Mouse (Mus musculus) small intestine, adult 2 months (tissue): ENCODE measurements around the gene Prss16. TPM values are rescaled to one million over a fixed set of nuclear protein-coding genes. Genes with fewer than 3 reads are reported as not detected.
"Not testable (repeated sequence)": the region's sequence is repeated elsewhere in the genome, so short reads cannot be mapped to it uniquely, and the experiment has no call there.

Source experiments
- H3K27ac ChIP-seq: fragments of 200-500 bp; 2 replicates; pipeline ENCODE4 v1.5.1; 2012; ENCODE audit warnings: low read depth, low read length, control low read depth, inconsistent platforms; ENCODE audit not compliant: insufficient read depth
- H3K27me3 ChIP-seq: fragments of 200-500 bp; 2 replicates; pipeline ENCODE4 v1.6.1; 2012; ENCODE audit warnings: mild to moderate bottlenecking, moderate library complexity, low read length, inconsistent platforms; ENCODE audit not compliant: control insufficient read depth, insufficient read depth
- H3K36me3 ChIP-seq: fragments of 200-500 bp; 2 replicates; pipeline ENCODE4 v1.6.1; 2012; ENCODE audit warnings: mild to moderate bottlenecking, low read length, control low read depth, inconsistent platforms; ENCODE audit not compliant: control insufficient read depth, insufficient read depth
- H3K4me1 ChIP-seq: fragments of 200-500 bp; 2 replicates; pipeline ENCODE4 v1.6.1; 2012; ENCODE audit warnings: low read length, inconsistent platforms, mixed read lengths; ENCODE audit not compliant: control insufficient read depth, insufficient read depth, insufficient read length
- H3K4me3 ChIP-seq: fragments of 200-500 bp; 2 replicates; pipeline ENCODE4 v1.5.1; 2012; ENCODE audit warnings: low read depth, mild to moderate bottlenecking, control low read depth, inconsistent platforms, low read length, moderate library complexity
- CTCF ChIP-seq: fragments of 200-500 bp; IDR thresholded peaks from 2 replicates; pipeline ENCODE4 v1.5.1; 2012; ENCODE audit warnings: low read depth, mild to moderate bottlenecking, control low read depth, inconsistent platforms, low read length, moderate library complexity, mixed read lengths; ENCODE audit not compliant: insufficient replicate concordance, insufficient read length; ENCODE audit errors: extremely low read depth
- POLR2A ChIP-seq: fragments of 200-500 bp; IDR thresholded peaks from 2 replicates; pipeline ENCODE4 v1.6.1; 2012; ENCODE audit warnings: low read depth, mild to moderate bottlenecking, control low read depth, inconsistent platforms, low read length, moderate library complexity
- WGBS: fragments of 180-500 bp; shearing (Covaris S2); methylation state at CpG from one replicate; pipeline ENCODE4 v1.1.7; 2018; 5-methylcytosine and 5-hydroxymethylcytosine counted together
- polyA plus RNA-seq: library from polyadenylated mRNA; depleted of rRNA; stranded (reverse); fragments of >200 nt; gene quantifications from 2 replicates; pipeline ENCODE4 v1.2.3, GENCODE M21; 2012

Prss16 gene
- polyA plus RNA-seq, 1 experiment = 2.0 TPM

GRCm38 (mm10) chr13:22044432-22045155 lies 35.1 kb upstream of the Prss16 start:
- Histone ChIP-seq H3K27ac (no peak overlapping the region), H3K27me3 (no peaks in the 10 kb centered on the region), H3K36me3 (no peaks in the 10 kb centered on the region), H3K4me1 (peaks cover 10% of the 10 kb centered on the region; the same call in 1 of the 2 replicates), H3K4me3 (no peak overlapping the region)
- WGBS = 89% methylated on average over 6 of the region's 6 CpGs
- TF ChIP-seq CTCF (no peak), POLR2A (no peak)

GRCm38 (mm10) chr13:22043503-22044431 lies 34.2 kb upstream of the Prss16 start:
- H3K27ac ChIP-seq = peak overlapping the region; percentile 43; the same call in 1 of the 2 replicates
- H3K4me1 ChIP-seq = peaks cover 10% of the 10 kb centered on the region; the same call in 1 of the 2 replicates
- under 1% methylated on average over 10 of the region's 14 CpGs for WGBS
- H3K27me3 ChIP-seq = no peaks in the 10 kb centered on the region
- H3K36me3 ChIP-seq = no peaks in the 10 kb centered on the region
- H3K4me3 ChIP-seq = peak overlapping the region; percentile 55
- TF ChIP-seq POLR2A = no peak; the same call in 1 of the 2 replicates
- TF ChIP-seq CTCF = no peak

GRCm38 (mm10) chr13:22042568-22043502 lies 33.3 kb upstream of the Prss16 start, which contains the start of the genes Hist1h2ag and Hist1h2bj:
Hist1h2ag (minus strand) TSS chr13:22042944.
Hist1h2bj (plus strand) TSS chr13:22043214.
- under 1% methylated on average over 53 of the region's 80 CpGs for WGBS
- H3K27ac ChIP-seq = peak within 1 kb of the TSS; percentile 76

GRCm38 (mm10) chr13:22041651-22042567 lies 32.4 kb upstream of the Prss16 start:
- WGBS = 6% methylated on average over 13 of the region's 13 CpGs

More at GRCm38 (mm10) chr13:22042568-22043502, 33.3 kb upstream of the Prss16 start, which contains the start of the genes Hist1h2ag and Hist1h2bj:
- peak within 1 kb of the TSS; percentile 59 for H3K4me3 ChIP-seq
- H3K4me1 ChIP-seq, H3K27me3 ChIP-seq, H3K36me3 ChIP-seq: not testable (repeated sequence)

DNA sequence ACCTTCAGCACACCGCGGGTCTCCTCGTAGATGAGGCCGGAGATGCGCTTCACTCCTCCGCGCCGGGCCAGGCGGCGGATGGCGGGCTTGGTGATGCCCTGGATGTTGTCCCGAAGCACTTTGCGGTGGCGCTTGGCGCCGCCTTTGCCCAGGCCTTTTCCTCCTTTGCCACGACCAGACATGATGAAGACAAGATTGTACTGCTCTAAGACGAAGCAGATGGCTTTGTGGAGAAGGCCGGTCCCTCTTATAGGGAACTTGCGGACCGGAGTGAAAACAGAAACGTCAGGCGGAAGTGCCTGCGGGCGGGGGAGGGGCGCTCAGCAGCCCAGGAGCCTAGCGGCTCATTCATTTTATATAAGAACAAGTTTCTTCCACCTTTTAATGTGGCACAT lies 31.6 kb upstream of the Prss16 start, which contains the start of gene Hist1h4i:
TSS of gene Hist1h4i (minus strand) at position 221 of the 395 bp plus-strand sequence.
- TF ChIP-seq POLR2A = peak; percentile 85
- H3K4me1 ChIP-seq = peaks cover 12% of the 10 kb centered on the region; the same call in 1 of the 2 replicates
- WGBS = 1% methylated on average over 27 of the region's 27 CpGs
- H3K27me3 ChIP-seq, H3K36me3 ChIP-seq: not testable (repeated sequence)
- peak within 1 kb of the TSS; percentile 76 for H3K27ac ChIP-seq
- peak within 1 kb of the TSS; percentile 64 for H3K4me3 ChIP-seq

More at GRCm38 (mm10) chr13:22041651-22042567, 32.4 kb upstream of the Prss16 start:
- no peak for TF ChIP-seq POLR2A
- TF ChIP-seq CTCF = no peak
- H3K4me3 ChIP-seq = peak overlapping the region; percentile 45
- peak overlapping the region; percentile 76 for H3K27ac ChIP-seq
- H3K27me3 ChIP-seq = no peaks in the 10 kb centered on the region
- peaks cover 10% of the 10 kb centered on the region; the same call in 1 of the 2 replicates for H3K4me1 ChIP-seq
- H3K36me3 ChIP-seq = no peaks in the 10 kb centered on the region
